Mouse (Mus musculus) stomach, embryonic 15.5 days (tissue): ENCODE measurements at regions not wholly inside any gene's neighbourhood (a gene's known extent, or its start where the extent isn't known, plus 50 kb on each side); places are given as distances from the start of the nearest gene placed in this dataset.

Experiments
- ATAC-seq: fragments of 200-750 bp; cut with Nextera tagmentation; 2 replicates; pipeline ENCODE4 v1.8.0; 2017; ENCODE audit warnings: low read depth, moderate number of reproducible peaks, moderate TSS enrichment; ENCODE audit not compliant: insufficient read depth, low FRiP score
- H3K27ac ChIP-seq: fragments of 300-500 bp; sonication (generic); 2 replicates; pipeline ENCODE4 v1.5.1; 2015; ENCODE audit warnings: mild to moderate bottlenecking, inconsistent platforms
- H3K27me3 ChIP-seq: fragments of 300-500 bp; sonication (generic); replicated peaks from 2 replicates; pipeline ENCODE4 v1.6.1; 2015; ENCODE audit warnings: inconsistent platforms
- H3K36me3 ChIP-seq: fragments of 300-500 bp; sonication (generic); 2 replicates; pipeline ENCODE4 v1.6.1; 2015; ENCODE audit warnings: inconsistent platforms
- H3K4me1 ChIP-seq: fragments of 300-500 bp; sonication (generic); 2 replicates; pipeline ENCODE4 v1.6.1; 2015; ENCODE audit warnings: inconsistent platforms
- H3K4me2 ChIP-seq: fragments of 300-500 bp; sonication (generic); 2 replicates; pipeline ENCODE4 v1.6.1; 2015; ENCODE audit warnings: mild to moderate bottlenecking, inconsistent platforms
- H3K4me3 ChIP-seq: fragments of 300-500 bp; sonication (generic); replicated peaks from 2 replicates; pipeline ENCODE4 v1.5.1; 2015; ENCODE audit warnings: inconsistent platforms
- H3K9ac ChIP-seq: fragments of 300-500 bp; sonication (generic); 2 replicates; pipeline ENCODE4 v1.6.1; 2015; ENCODE audit warnings: inconsistent platforms
- H3K9me3 ChIP-seq: fragments of 300-500 bp; sonication (generic); 2 replicates; pipeline ENCODE4 v1.6.1; 2016; ENCODE audit warnings: inconsistent platforms
- WGBS: fragments of 180-500 bp; shearing (Covaris S2); methylation state at CpG from one replicate; pipeline ENCODE4 v1.1.7; 2015; 5-methylcytosine and 5-hydroxymethylcytosine counted together

DNA sequence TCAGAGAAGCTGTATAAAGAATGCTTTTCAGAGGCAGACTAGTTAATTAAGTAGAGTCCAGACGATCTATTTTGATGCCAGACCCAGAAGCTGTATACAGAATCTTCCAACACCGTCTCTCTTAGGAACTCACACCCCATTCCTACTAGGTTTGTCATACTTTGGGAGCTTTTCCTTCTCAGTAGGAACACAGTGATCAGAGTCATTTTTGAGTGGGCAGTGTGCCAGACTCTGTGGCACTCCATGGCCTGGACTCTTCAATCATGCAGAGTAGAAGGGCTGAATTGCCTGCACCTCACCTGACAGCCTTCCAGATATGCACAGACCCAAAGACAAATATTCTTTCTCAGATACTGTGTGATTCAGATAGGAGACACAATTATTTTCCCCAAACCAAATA is 101.2 kb downstream of the Uchl5 start:
- ATAC-seq = 0 out of 2 replicates have a peak, but pooled peaks have one; percentile 39
- Histone ChIP-seq H3K4me3 (no peak overlapping the region), H3K36me3 (no peaks in the 10 kb centered on the region), H3K27ac (no peak overlapping the region), H3K27me3 (no peaks in the 10 kb centered on the region), H3K9me3 (no peaks in the 10 kb centered on the region), H3K4me1 (no peaks in the 10 kb centered on the region), H3K4me2 (no peak overlapping the region), H3K9ac (no peak overlapping the region)
- 38% methylated on average over 2 of the region's 2 CpGs for whole genome bisulfite sequencing

DNA sequence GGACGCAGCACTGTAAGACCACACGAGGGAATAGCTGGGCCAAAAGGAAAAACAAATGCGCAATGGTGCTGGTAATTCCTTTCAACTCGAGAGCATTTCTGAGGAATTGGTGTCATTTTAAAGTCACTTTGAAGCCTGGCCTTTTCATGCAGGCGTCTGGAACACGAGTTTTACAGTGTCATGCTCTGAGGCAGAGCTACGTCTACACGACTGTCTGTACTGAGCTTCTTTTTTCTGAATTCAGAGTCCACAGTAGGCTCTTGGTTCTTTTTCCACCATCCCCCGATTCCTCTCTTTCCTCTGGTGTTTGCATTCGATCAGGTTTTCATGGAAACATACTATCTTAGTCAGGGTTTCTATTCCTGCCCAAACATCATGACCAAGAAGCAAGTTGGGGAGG is 83.2 kb downstream of the Uchl5 start:
- no peak for ATAC-seq
- Histone ChIP-seq H3K4me1 (no peaks in the 10 kb centered on the region), H3K27me3 (no peaks in the 10 kb centered on the region), H3K9me3 (no peaks in the 10 kb centered on the region), H3K27ac (no peak overlapping the region), H3K36me3 (no peaks in the 10 kb centered on the region), H3K4me3 (no peak overlapping the region), H3K4me2 (no peak overlapping the region), H3K9ac (no peak overlapping the region)
- WGBS = 77% methylated on average over 10 of the region's 10 CpGs

DNA sequence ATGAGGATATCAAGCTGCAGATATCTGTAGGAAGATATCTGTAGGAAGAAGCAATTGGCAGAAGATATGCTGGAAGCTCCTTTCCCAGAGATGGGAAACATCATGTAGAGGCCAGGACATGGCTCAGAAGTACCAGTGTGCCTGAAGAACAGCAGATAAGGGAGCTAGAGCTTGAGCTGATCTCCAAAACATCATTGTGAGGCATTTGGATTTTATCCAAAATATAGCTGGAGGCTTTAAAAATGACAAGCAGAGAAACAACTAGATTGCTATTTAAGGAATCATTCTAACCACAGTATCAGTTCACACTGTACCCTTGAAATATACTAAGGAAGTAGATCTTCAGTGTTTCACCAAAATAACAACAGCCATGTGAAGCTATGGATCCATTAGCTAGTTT is 81.5 kb downstream of the Uchl5 start:
- Histone ChIP-seq H3K27me3 (no peaks in the 10 kb centered on the region), H3K9me3 (no peaks in the 10 kb centered on the region), H3K4me1 (no peaks in the 10 kb centered on the region), H3K9ac (no peak overlapping the region), H3K27ac (no peak overlapping the region), H3K4me3 (no peak overlapping the region), H3K36me3 (no peaks in the 10 kb centered on the region), H3K4me2 (no peak overlapping the region)
- ATAC-seq = no peak
